Mouse (Mus musculus) mouse embryonic stem cell (cell line): ENCODE data around the gene Fam222a.

Source experiments
- in situ Hi-C, 2 experiments: fragments of 300-500 bp; cut with MboI; formaldehyde crosslinking; loops; 1 replicate in 1 of 2; 3 replicates in 1 of 2; pipeline ENCODE4 v1.14.3; 2019 to 2020; ENCODE audit warnings: low sequenced_read_pairs in 2 of 2, low pct_unique_long_range_greater_than_20kb in 1 of 2, mixed read lengths in 1 of 2; ENCODE audit not compliant: unreplicated experiment in 1 of 2

The Fam222a gene

DNA sequence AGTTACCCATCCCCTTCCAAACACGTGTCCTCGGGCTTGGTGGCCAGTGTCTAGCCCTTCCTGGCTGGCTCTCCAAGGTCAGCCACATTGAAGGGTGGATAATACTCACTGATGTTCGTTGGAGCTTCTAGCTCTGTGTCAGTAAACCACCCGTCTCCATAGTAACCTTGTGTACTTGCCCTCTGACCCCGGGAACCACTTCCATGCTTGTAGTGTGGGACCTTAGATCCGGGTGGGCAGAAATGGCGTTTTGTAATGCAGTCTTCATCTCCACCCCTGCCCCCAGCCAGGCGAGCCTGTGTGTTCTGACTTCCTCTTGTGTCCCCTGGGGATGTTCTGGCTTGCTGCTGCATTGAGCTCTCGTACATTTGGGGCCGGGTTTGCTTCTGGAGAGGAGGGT lies 28.8 kb downstream of the Fam222a start:
- in situ Hi-C loops = no loop called here

DNA sequence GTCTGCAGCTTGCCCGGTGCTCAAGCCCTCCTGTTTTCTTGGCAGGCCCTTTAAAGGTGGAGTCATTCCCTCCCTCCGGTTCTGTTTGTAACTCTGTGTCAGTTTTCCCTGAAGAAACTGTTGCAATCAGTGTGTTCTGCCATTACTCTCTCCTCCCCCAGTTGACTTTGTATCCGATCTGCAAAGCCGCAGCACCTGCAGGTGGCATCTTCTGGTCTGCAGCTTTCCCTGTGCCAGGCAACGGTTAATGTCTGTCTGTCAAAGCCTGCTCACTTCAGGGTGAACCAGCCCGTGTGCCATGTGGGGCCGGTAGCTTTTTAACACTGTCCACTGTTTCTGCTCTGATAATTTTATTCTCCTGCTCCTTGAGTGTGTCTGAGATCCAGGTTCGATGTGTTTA lies 29.4 kb downstream of the Fam222a start:
- in situ Hi-C loops = no loop called here

DNA sequence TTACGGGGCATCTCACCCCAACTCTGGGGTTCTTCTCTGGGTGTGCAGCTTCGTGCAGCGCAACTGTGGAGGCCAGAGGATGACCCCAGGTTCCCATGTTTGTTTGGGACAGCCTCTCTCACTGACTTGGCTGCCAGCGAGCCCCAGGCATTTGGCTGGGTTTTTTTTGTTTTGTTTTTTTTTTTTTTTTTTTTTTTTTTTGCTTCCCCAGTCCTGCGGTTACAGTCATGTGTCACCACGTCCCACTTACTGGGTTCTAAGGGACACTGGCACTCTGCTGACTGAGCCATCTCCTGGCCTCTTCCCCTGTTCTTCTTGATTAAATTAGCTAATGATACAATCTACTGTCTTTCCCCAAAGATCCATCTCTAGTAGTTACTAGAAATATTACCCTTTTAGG lies 29.8 kb downstream of the Fam222a start:
- in situ Hi-C loops = no loop called here

DNA sequence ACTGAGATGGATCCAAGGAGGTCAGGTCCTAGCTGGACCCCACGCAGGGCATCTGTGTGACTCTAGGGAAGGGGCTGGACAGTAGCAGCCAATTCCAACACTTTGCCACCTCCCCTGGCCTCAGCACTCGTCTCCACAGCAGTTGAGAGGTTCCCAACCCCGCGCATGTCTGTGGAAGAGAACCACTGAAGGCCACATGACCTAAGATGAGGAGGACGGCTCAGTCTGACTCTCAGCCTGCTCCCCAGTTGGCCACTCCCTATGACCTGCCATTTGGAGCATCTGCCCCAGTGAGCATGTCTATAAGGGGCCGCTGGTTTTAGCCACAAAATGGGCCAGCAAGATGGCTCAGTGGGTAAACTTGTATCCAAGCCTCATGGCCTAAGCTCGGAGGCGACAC lies 34.2 kb downstream of the Fam222a start:
- in situ Hi-C loops = no loop called here

DNA sequence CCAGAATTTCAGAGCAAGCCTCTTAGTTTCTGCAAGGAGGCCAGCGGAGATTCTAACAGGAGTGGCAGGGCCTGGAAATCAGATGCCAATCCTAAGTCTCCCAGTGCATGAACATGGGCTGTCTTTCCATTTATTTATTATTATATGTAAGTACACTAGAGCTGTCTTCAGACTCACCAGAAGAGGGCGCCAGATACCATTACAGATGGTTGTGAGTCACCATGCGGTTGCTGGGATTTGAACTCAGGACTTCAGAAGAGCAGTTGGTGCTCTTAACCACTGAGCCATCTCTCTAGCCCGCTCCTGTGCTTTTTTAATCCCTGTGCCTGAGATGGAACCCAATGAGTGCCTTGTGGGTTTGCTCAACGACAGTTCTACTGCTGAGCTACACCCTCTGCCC lies 36.2 kb downstream of the Fam222a start:
- in situ Hi-C loops = no loop called here

DNA sequence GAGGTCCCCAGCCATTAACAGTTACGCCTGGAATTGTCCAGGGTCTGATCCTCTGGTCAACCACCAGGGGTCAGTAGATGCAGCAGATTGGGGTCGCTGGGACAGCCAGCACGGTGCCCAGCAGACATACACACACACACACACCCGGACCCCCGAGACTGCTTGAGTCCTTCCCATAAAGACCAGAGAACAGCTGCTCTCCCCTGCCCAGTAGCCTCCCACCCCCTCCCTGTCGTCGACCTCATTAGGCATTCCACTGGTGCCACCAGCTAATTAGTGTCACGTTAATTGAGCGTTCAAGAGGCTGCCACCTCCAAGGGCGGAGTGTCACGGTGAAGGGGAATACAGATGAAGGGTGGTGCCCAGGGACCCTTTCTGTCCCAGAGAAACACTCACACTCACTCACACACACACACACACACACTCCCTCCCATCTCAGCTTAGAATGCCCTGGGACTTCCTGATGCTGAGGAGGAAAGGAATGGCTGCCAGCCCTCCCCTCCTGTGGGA lies 37.0 kb downstream of the Fam222a start:
- in situ Hi-C loops = no loop called here

DNA sequence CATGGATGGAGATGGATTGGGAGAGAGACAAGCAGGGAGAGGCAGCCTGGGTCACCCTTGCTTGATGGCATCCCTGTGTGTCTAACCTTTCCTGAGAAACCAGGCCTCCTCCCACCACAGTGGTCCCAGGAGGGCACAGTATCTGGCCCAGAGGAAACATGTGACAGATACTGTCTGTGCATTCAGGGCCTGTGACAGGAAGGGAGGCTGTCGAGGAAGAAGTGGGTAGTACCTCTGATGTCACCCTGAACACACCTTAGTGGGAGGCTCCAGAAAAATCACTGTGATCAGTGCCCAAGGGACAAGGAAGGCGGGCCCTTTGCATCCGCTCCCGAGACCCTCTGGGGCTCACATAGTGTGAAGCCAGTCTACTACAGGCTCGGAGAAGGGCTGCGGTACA lies 38.2 kb downstream of the Fam222a start:
- in situ Hi-C loops = no loop called here

DNA sequence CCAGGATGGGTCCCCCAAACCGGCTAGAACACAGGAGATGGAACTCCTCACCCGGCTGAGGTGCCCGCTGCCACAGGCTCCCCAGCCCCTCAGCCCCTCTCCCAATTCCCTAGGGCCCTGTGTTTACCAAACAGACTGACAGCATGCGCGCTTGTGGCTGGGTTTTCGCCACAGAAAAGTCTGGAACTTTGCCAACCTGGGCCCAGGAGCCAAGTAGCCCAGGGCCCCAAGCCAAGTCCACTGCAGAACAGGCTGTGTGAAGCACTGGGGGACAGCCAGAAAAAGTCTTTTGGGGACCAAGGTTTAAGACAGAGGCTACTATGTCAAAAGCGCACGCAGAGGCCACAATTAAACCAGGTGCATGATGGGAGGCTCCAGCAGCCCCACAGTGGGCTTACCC lies 39.8 kb downstream of the Fam222a start:
- in situ Hi-C loops = no loop called here

DNA sequence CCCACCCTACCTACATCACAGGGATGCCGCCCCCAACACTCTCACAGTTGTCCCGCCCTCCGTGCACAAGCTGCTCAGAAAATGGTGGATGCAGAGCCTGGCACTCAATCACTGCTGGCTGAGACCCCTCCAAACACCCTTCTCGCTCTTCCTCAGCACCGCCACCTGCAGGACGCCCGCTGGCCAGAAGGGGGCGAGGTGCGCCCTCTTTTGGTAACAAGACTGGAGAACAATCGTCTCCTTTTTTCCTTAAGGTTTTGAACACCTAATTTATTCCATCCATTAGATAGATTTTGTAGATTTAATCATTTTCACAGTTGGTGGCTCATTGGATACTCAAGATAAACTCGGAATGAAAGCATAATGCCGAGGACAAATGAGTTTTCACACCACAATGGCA lies 40.7 kb downstream of the Fam222a start:
- in situ Hi-C loops = no loop called here

DNA sequence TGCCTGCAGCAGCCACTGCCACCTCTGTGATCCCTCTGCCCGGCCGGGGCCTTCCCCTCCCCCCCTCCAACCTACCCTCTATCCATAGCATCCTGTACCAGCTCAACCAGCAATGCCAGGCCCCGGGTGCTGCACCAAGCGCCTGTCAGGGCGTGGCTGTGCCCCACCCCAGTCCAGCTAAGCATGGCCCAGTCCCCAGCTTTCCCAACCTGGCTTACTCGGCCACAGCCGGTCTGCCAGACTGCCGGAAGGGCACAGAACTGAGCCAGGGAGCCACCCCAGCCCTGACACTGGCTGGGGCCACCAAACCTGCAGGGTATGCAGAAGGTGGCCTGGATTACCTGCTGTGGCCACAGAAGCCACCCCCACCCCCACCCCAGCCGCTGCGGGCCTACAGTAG lies 43.4 kb downstream of the Fam222a start:
- in situ Hi-C loops = no loop called here

DNA sequence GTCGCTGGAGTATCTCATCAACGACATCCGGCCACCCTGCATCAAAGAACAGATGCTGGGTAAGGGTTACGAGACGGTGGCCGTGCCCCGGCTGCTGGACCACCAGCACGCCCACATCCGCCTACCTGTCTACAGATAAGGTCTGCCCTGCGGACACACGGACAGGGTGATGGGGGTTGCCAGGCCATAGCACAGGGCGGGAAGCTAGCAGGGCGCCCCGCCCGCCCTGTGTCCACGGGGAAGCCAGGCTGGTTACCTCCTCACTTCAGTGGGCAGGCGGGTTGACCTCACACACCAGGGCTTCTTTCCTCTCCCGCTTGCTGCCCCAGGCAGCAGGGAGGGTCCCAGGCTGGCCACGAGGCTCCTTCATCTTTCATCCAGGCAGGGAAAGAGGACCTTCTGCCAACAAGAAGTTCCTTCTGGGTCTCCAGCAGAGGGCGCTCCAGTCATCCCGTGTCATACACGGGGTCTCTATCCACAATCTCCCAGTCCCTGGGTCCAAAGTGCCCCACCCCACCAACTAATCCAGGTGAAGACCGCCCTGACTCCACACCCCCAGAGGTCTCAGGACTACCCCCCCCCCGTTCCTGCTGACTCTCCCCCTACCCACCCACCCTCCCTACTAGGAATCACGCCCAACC lies 44.3 kb downstream of the Fam222a start:
- in situ Hi-C loops = no loop called here

DNA sequence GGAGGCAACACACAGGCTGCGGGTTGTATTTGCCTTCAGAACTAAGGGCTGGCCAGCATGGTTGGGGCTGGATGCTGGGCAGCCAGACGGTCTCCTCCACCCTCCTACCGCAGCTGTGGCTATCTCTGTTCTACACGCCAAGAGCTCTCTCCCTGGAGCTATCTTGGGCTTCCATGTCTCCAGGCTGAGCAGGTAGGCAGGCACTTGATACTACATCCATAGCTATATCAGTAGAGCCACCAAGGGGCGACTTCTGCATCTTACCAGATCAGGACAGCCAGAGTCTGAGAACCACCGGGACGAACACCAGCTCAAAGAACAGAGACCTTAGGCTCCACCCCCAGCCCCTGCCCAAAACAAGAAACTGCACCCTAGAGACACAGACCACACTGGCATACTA lies 47.0 kb downstream of the Fam222a start:
- in situ Hi-C loops = no loop called here

DNA sequence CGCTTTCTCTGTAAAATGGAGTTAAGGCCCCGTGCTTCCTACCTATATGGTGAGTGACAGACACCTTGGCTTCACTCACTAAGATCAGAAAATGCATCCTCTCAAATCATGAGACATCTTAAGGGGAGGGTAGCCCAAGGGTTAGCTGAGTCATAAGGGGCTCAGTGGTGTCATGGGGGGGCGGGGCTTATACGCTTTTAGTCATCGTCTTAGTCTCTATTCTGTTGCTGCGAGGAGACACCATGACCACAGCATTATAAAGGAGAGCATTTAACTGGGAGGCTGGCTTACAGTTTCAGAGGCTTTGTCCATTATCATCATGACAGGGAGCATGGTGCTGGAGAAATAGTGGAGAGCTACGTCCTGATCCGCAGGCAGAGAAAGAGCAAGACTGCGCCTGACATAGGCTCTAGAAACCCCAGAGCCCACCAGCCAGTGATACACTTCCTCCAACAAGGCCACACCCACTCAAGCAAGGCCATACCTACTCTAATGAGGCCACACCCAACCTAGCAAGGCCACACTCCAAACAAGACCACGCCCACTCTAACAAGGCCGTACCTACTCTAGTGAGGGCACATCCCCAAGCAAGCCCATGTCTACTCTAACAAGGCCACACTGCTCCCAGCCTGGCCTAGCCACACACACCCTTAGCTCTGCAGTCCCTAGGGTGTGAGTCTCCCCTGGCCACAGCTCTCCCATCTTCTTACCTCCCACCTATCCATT lies 48.7 kb downstream of the Fam222a start:
- in situ Hi-C loops = no loop called here

DNA sequence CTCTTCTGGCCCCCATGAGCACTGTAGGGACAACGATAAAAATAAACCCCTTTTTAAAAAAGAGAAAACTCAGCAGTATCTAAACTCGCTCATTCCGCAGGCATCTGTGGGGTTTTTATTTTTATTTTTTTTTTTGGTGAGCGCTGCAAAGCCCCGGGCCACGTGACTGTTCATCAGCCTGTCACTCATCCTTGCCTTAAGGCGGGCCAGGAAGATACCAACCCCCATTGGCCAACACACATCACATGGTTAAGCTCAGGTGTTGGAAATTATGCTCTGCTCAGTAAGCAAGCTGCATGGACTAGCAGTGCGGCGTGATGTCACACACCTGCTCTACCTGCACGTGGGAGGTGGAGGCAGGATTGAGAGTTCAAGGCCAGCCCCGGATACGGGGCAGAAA lies 50.0 kb downstream of the Fam222a start:
- in situ Hi-C loops = no loop called here

DNA sequence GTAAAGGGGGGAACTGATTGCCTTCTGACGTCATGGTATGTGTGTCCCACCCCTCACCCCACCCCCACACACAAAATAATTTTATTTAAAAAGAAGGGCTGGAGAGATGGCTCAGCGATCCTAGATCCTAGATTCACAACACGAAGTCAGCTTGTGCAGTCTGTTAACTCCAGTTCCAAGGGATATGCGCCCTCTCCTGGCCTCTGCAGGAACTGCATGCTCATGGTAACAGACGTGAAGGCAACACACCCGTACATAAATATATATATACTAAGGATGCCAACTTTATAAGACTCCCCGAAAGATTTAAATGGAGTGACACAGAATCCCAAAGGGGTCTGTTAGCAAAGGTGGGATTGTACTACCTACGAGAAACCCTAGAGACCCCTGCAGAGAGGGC lies 51.0 kb downstream of the Fam222a start:
- in situ Hi-C loops = no loop called here

DNA sequence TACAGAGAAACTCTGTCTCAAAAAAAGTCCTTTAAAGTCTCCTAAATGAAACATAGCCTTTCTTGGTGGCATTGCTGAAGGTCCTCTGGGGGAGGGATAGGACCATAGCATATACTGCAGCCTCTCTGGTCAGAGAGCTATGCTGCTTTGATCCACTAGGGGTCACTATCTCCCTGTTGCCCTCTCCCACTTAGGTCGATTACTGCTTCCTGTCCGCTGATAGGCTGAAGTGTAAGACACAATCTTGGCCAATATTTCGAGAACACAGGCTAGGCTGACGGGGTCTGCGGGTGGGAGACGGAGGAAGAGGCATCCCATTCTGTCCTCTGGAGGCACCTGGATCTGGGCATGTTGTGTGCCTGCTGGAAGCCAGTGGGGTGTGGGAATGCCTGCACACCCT lies 52.5 kb downstream of the Fam222a start:
- in situ Hi-C loops = no loop called here

DNA sequence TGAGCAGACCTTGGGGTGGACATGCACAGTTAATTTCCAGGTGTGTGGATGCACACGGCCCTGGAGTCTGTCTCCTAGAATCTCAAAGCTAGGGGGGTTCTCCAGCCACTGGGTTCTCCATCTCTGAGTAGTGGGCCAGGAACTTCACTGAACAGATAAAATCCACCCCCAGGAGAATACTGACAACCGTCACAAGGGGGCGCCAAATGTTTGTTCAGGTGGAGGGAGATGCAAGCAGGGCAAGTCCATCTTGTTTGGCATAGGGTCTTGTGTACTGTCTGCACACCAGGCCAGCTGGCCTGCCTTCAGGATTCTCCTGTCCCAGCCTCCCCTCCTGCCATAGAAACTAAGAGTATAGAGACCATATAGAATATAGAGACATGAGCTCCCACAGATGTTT lies 57.8 kb downstream of the Fam222a start:
- in situ Hi-C loops = no loop called here

DNA sequence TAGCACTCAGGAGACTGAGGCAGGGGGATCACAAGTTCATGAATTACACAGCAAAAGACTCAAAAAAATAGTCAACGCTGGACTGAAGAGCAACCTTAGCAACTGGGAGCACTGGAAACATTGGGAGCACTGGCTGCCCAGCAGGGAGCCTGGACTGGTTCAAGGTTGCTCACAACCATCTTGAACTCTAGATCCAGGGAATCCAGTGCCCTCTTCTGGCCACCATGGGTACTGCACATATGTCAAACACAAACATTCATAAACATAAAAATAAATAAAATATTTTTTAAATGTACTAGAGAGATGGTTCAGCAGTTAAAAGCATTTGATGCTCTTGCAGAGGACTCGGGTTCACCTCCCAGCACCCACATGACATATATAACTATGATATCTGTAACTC lies 63.5 kb downstream of the Fam222a start:
- in situ Hi-C loops = no loop called here

DNA sequence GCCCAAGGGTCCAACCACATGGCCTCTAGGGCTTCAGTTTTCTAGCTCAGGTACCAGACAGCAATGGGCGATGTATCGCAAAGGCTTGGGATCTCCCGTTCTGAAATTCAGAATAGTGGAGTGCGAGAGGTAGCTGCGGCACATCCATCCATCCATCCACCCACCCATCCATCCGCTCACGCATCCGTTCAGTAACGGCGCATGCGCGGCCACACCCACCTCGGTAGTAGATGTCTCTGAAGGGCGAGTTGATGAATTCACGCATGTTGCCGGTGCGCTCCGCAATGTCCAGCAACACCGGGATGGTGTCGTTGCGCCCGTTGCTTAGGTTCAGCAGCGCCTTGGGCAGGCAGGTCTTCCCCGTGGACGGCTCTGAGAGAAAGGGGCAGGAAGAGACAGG lies 68.3 kb downstream of the Fam222a start:
- in situ Hi-C loops = no loop called here
